Mouse (Mus musculus) thymus, postnatal 4 days (tissue): ENCODE results near the gene Baat.
"Not testable (repeated sequence)": the region's sequence is repeated elsewhere in the genome, so short reads cannot be mapped to it uniquely, and the experiment has no call there.

Experiments
- DNase-seq: peaks from one replicate; pipeline ENCODE4 v3.0.0; 2021

The Baat gene

GRCm38 (mm10) chr4:49506386-49506785 is at the start of gene Baat:
TSS of gene Baat (minus strand) at chr4:49506557.
- no peak for DNase-seq

- no peak for DNase-seq
These were observed 47.0 kb upstream of the Baat start for GRCm38 (mm10) chr4:49553380-49553779.

- DNase-seq, result no peak
These were observed 43.0 kb upstream of the Baat start, which contains the start of gene Aldob for GRCm38 (mm10) chr4:49549383-49549782. TSS of gene Aldob (minus strand) at chr4:49549546.

- no peak for DNase-seq
These were observed 41.3 kb upstream of the Baat start for GRCm38 (mm10) chr4:49547544-49548219.

DNA sequence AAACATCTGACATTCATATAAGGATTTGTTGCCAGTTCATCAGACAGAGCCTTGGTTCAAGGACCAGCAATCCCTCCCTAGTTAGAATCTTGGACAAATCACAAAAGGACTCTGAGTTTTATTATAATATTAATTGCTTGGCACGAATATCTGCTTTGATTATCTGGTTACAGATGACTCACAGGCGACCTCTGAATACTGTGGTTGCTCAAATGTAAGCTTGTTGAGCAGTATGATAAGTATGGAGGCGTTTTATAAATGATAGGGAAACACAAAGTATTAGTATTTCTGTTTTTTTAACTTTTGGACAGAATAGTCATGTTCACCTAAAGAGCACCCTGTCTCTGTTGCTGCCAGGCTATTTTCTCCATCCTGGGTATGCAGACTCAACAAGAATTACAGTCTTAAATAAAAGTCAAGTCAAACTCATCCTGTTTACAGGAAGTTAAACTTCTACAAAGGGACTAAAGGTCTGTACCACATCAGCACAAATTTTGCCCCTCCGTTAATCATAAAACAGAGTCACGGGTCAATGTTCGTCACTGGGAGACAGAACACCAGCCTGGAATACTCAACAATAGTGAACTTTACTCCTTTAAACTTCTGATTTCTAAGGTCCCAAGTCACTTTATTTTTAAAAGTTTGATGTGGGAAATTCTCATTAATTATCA is 40.7 kb upstream of the Baat start:
- DNase-seq, result no peak

GRCm38 (mm10) chr4:49546026-49546425 is 39.7 kb upstream of the Baat start:
- DNase-seq, result no peak

DNA sequence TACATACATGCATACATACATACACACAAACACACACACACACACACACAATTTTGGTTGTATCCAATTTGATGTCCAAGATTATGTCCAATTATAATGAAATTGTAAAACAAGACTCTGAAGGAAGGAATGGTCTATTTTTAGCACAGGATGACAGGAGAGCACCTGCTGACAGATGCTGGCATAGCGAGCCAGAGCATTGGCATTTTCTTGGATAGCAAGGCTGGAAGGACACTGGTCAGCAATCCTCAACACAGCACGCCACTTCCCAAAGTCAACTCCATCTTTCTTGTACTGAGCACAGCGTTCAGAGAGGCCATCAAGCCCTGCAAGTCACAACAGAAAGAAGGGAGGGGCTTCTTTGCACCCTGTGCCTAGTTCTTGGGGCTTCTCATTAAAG is 34.6 kb upstream of the Baat start:
- DNase-seq, result no peak

- DNase-seq, result no peak
These were observed 33.3 kb upstream of the Baat start for GRCm38 (mm10) chr4:49539665-49540064.

DNA sequence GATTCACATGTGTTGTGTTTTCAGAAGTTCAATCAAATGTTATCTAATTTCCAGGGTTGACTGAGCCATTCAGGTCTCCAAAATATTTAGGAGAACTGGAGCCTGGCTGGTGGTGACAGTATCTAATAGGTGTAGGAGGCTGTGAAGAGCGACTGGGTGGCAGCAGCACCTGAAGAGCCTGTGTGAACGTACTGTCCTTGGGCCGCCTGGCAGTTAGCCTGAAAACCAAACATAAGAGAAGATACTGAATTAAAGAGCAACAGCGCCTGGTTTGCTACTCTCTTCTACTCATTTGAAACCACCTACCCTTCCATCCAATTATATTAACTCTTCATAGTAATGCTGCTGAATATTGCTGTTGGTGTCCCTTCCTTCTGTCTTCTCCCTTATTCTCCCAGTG is 30.3 kb upstream of the Baat start:
- DNase-seq, result no peak

DNA sequence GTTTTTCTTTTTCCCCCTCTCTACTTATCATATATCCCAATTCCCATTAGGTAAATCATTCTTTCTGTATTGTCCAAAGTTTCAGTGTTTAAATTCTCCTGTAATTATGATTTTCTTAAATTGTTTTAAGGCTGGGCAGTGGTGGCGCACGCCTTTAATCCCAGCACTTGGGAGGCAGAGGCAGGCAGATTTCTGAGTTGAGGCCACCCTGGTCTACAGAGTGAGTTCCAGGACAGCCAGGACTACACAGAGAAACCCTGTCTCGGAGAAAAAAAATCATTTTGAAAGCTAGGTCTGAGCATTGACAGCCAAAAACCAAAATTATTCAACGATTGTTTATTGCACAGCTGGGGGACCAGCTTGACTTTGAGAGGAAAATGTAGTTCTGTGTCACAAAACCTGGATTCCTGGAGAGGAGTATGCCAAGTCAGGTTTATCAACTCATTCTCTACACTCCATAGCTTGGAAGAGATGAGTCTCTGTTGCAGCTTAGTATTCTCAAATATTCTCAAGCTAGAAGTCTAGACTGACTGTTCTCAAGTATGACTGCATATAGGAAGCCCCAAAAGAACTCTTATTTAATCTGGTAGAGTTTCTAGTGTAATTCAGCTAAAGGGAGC is 29.4 kb upstream of the Baat start:
- DNase-seq, result no peak

GRCm38 (mm10) chr4:49535036-49535435 is 28.7 kb upstream of the Baat start:
- DNase-seq, result no peak

GRCm38 (mm10) chr4:49522576-49522975 is 16.2 kb upstream of the Baat start:
- DNase-seq, result peak; percentile 6

- DNase-seq, result no peak
These were observed 15.0 kb upstream of the Baat start for GRCm38 (mm10) chr4:49521346-49521745.

DNA sequence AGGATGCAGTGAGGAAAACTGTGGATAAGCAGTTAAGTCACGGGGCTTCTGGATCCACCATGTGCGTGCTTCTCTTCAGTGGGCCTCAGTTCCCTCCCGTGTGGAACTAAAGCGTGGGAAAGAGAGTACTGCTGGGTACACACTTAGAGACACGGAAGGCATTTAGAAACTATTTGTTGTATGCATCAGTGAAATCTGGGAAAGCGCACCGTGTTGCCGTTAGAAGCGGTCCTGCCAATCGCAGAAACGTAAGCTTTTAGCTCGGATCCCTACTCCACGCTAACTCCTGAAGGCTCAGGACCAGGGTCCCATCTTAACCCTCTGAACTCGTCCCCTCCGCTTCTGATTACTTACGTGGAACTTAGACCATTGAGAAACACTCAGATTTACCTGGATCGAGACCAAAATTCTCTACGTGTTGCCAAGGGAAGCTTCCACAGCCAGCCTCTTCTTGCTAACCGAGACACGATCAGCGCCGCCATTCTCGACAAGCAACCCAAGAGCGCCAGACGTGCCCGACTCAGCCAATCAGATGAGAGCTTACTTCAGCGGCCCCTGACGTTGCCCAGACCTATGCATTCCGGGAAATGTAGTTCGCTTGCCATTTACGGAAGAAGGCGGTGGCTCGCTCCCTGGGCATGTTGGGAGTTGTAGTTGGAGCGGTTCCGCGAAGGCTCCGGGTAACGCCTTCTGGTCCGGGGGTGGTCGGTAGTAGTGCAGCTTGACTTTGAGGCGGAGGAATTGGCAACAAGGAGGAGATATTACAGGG is 14.4 kb upstream of the Baat start, which contains the start of the genes Mrpl50 and Zfp189:
Mrpl50 (minus strand) TSS at position 522 of the 769 bp plus-strand sequence.
Zfp189 (plus strand) TSS at position 605 of the 769 bp plus-strand sequence.
- DNase-seq, result peak; percentile 88

DNA sequence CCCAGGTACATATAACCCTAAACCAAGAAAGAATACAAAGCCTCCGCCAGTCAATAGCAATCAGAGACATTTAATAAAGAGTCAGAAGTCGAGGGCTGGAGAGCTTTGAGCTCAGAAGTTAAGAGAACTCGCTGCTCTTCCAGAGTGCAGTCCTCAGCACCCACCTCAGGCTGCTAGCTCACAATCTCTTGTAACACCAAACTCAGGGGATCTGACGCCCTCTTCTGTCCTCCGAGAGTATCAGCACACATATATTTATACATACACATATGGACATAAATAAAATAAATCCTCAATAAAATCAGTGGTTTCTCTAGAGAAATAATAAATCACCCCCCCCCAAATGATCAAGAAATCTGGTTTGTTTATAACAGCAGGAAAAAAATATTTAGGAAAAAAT is 13.1 kb upstream of the Baat start:
- DNase-seq, result peak; percentile 13

DNA sequence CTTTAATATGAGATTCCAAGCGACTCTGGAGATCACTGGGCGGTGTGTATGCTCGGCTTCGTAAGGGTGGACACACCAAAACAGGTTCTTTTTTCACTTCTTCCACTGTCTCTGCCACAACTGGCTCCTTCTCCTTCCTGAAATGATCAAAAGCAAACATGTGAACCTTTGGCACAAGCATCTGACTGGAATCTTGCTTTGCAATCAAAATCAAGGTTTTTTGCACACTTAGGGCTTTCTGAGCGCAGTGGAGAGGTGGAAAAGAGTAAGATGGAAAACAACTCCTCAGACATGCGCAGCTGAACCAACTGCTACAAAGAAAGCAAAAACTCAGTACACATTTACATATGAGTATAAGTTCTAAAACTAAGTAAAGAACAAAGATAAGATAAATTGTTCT is 8.1 kb upstream of the Baat start:
- no peak for DNase-seq

DNA sequence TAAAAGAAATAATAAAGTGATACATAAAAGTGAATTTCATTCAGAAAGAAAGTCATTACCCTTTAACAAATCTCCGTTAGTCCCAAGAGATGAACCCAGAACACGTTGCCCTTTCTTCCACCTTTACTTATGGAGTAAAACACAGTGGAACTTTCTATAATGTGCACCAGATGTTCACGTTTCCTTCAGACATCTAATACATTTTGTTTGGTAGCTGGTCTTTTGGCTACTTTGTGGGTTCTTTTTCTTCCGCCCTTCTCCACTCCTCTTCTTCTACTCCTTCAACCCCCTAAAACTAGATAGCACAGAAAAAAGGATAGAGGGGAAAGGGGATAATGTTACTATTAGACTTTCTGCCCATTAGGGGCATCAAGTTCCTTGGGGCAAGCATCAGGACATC is 6.3 kb upstream of the Baat start:
- DNase-seq, result no peak

DNA sequence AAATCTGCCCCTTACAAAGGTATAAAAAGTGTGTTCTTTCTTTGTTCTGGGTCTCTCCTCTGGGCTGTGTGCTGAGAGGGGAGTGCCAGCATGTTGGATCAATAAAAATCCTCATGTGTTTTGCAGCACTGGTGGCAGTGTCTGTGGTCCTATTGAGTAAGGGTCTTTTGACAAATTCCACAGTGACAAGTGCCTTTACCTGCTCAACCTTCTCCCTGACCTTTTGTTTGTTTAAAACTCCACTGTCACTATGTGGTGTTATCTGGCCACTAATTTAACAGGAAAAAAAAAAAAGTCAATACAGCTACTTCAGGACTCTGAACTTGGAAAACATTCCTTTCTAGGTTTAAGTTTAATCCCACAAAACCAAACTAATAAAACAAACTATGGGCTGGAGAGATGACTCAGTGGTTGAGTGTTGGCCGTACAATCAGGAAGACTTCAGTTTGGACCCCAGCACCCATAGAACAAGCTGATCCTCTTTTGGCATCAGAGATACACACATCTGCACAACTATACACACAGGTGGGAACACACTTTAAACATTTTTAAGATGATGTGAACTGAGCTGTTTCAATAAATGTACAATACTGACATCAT is 4.0 kb upstream of the Baat start:
- DNase-seq, result not testable (repeated sequence)

DNA sequence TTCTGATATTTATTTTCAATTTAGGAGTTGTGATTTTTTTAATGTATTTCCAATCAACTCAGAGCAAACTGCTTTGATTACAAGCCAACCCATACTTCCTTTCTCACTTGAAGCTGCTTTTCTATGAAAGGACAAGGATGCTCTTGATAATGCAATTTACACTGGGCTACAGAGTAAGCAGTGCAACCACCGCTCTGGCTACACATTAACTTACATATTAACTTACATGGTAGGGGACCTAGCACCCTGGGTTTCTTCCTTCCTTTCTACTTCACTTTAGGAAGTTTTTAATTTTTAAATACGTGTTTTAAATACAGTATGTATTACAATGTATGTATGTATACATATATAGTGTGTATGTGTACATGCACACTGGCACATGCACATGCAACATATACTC is 2.8 kb upstream of the Baat start:
- DNase-seq, result no peak

DNA sequence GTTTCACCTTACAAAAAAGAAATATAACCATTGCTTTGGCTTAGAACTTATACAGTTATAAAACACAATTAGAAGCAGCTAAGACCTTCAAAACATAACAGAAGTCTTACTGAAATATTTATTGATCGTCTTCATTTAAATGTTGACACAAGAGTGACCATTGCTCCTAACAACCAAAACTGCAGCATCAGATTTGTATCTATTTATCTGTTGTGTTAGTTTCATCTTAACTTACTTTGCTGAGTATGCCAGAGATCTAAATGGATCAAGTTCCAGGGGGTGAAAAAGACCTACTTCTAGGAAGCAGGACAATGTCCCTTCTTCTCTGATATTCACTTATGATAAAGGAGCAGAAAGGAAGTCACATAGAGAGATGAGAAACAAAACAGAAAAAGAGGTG is 2.8 kb downstream of the Baat start:
- DNase-seq, result no peak

DNA sequence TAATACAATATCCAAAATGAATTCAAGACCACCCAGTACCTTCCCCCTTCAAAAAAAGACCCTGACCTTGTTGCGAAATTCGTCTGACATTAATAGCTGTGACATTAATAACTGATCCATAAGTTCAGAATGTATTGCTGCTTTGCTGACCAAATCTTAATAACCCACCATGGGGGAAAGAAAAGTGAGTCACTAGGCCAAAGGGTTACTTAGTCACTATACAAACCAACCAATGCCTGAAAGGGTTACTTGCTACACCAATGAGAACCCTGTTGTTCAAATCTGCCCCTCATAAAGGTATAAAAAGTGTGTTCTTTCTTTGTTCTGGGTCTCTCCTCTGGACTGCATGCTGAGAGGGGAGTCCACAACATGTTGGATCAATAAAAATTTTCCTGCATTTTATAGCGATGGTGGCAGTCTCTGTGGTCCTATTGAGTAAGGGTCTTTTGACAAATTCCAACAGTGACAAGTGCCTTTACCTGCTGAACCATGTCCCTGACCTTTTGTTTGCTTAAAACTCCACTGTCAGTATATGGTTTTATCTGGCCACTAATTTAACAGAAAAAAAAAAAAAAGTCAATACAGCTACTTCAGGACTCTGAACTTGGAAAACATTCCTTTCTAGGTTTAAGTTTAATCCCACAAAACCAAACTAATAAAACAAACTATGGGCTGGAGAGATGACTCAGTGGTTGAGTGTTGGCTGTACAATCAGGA is 20.3 kb downstream of the Baat start:
- DNase-seq, result not testable (repeated sequence)

GRCm38 (mm10) chr4:49485442-49485841 is 20.9 kb downstream of the Baat start:
- no peak for DNase-seq
